Mouse (Mus musculus) spleen, adult 10 weeks (tissue): ENCODE results near the gene Lin28b. TPM values are rescaled to one million over a fixed set of nuclear protein-coding genes. Genes with fewer than 3 reads are reported as not detected.

Source experiments
- polyA plus RNA-seq: library from polyadenylated mRNA; stranded (reverse); fragments of 350-450 nt; fragmentation: Illumina TruSeq; extraction: RNeasy Lipid Tissue Mini Kit (QIAGEN cat#74804); gene quantifications from one replicate; pipeline ENCODE4 v1.2.3, GENCODE M21; 2015; ENCODE audit warnings: low replicate concordance; ENCODE audit not compliant: insufficient read depth

The Lin28b gene
- not detected for polyA plus RNA-seq

GRCm38 (mm10) chr10:45485761-45486602 is at the start of gene Lin28b:
Gene Lin28b (minus strand): TSS chr10:45486395.

DNA sequence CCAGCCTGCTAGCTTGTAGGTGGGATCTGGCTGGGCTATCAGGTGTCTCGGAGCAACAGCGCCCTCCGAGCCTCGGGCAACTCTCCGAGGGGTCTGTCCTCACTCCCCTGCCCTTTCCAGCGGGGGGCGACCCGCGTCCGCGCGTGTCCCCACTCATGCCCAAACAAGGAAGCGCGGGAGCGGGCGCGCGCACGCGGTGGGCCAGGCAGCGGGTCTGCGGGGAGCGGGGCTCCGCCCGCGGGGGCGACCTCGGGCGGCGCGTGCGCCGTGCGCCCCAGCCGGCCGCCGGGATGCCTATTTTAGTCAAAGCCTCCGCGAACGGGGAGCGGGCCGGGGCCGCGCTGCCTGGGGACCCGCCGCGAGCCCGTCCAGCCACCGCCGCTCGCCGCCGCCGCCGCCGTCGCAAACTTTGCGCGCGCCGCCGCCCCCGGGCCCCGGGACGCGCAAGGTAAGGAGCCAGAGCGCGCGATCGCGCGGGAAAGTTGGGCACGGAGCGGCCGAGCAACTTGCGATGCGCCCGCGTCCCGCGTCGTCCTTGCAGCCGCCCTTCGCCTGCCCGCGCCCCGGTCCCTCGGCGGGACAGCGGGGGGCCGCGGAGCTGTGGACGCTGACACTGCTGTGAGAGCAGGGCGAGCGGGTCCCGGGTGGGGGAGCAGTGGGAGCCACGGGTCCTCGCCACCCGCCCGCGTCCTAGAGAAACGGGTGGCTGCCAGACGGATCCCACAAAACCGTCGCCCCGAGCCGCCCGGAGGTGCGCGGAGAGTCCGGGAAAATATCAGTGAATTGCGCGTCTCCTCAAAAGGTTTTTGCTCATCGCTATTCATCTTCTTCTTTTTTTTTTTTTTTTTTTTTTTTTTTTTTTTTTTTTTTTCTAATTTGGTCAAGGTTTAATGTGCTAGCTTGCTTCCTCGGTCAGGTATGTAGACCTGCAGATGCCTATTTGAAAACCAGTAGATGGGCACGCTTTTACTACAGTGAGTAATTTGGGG is 150.5 kb downstream of the Lin28b start, which contains the start of gene Bves:
Gene Bves (plus strand): TSS at position 339 of the 989 bp plus-strand sequence.

Other genes with a start within 250 kb of the Lin28b start
- 1.4 TPM for gene Bves, start 150.6 kb downstream of the Lin28b start, polyA plus RNA-seq
- gene Hace1, start 91.4 kb upstream of the Lin28b start, polyA plus RNA-seq = 20.2 TPM